Mouse (Mus musculus) liver, embryonic 14 days (tissue): ENCODE data around the gene Bcl2a1d. TPM values are rescaled to one million over a fixed set of nuclear protein-coding genes. Genes with fewer than 3 reads are reported as not detected.

Experiments
- polyA plus RNA-seq: library from polyadenylated mRNA; depleted of rRNA; stranded (reverse); fragments of >200 nt; gene quantifications from 2 replicates; pipeline ENCODE4 v1.2.3, GENCODE M21; 2012; rRNA removed

The Bcl2a1d gene
- 0.17 and 0.25 TPM in 2 replicates for polyA plus RNA-seq

DNA sequence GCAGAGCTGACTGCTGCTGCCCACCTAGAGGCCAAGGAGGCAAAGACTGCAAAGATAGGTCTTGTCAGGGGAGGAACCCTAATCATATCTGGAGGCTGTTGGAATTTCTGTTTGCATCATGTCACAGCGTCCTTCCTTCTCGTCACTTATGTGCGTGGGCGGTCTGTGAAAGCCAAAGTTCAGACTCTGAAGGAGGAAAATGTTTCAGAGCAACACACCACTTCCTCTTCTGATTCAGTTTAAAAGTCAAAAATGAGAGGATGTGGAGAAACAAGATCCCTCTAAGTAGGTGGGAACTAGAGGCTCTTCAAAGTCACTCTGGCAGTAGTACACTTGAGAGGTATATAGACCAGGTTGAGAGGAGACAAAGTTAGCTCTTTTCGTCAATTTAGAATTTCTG is at the start of gene Bcl2a1d:
Gene Bcl2a1d, minus strand, starts transcription at position 187 of the 400 bp plus-strand sequence.

DNA sequence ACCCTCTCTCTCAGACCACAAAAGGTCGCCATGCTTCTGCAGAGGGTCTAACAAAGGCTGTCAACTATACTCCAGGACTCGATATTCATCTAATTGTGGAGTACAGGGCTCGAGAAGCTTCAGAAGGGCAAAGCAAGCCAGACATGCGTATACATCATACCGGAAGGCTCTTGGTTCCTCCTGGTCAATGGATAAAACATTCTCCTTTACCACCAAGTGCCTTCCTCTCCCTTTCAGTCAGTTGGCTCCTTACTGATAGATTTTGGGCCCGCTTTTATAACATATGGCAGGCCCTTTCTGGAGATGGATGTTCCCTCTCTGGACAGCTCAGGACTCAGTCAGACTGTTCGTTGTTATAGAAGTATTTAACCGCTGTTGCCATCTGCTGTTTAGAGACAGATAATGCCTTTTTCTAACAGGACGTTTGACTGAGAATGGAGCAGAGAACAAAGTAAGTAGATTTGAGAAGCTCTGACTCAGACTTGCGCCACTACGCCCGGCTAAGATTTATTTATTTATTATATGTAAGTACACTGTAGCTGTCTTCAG is 11.7 kb downstream of the Bcl2a1d start, which contains the start of gene Mthfsl:
Gene Mthfsl, minus strand, starts transcription at position 308 of the 549 bp plus-strand sequence.

Other genes with a start within 250 kb of the Bcl2a1d start
- gene Syncrip, start 249.3 kb downstream of the Bcl2a1d start, polyA plus RNA-seq = 16.6 and 30.1 TPM in 2 replicates
- gene Zfp949, start 183.9 kb downstream of the Bcl2a1d start, polyA plus RNA-seq = 4.0 and 4.4 TPM in 2 replicates
- gene Trim43a, start 151.0 kb downstream of the Bcl2a1d start, polyA plus RNA-seq = 0.05 and 0.08 TPM in 2 replicates
- gene Mthfsl, start 11.6 kb downstream of the Bcl2a1d start, polyA plus RNA-seq = 16.9 and 17.9 TPM in 2 replicates
- not detected in 2 replicates for gene Trim43c, start 107.2 kb upstream of the Bcl2a1d start, polyA plus RNA-seq
- gene Bcl2a1a, start 225.0 kb upstream of the Bcl2a1d start, polyA plus RNA-seq = 0.29 and 0.56 TPM in 2 replicates